Mouse (Mus musculus) forebrain, embryonic 16.5 days (tissue): ENCODE results near the gene Olfr1418. TPM values are rescaled to one million over a fixed set of nuclear protein-coding genes. Genes with fewer than 3 reads are reported as not detected.
"Not testable (repeated sequence)": the region's sequence is repeated elsewhere in the genome, so short reads cannot be mapped to it uniquely, and the experiment has no call there.

Source experiments
- ATAC-seq: fragments of 200-750 bp; cut with Nextera tagmentation; 2 replicates; pipeline ENCODE4 v1.8.0; 2017; ENCODE audit warnings: mild to moderate bottlenecking, moderate library complexity
- H3K27ac ChIP-seq: fragments of 300-500 bp; sonication (generic); 2 replicates; pipeline ENCODE4 v1.5.1; 2014; ENCODE audit warnings: low read length, control low read depth
- H3K27me3 ChIP-seq: fragments of 300-500 bp; sonication (generic); replicated peaks from 2 replicates; pipeline ENCODE4 v1.6.1; 2014; ENCODE audit warnings: low read length; ENCODE audit not compliant: control insufficient read depth, insufficient read depth
- H3K36me3 ChIP-seq: fragments of 300-500 bp; sonication (generic); 2 replicates; pipeline ENCODE4 v1.6.1; 2014; ENCODE audit not compliant: control insufficient read depth, insufficient read depth
- H3K4me1 ChIP-seq: fragments of 300-500 bp; sonication (generic); replicated peaks from 2 replicates; pipeline ENCODE4 v1.6.1; 2014; ENCODE audit warnings: low read length; ENCODE audit not compliant: control insufficient read depth, insufficient read depth
- H3K4me2 ChIP-seq: fragments of 300-500 bp; sonication (generic); 2 replicates; pipeline ENCODE4 v1.6.1; 2014; ENCODE audit warnings: mild to moderate bottlenecking, low read length, control low read depth
- H3K4me3 ChIP-seq: fragments of 300-500 bp; sonication (generic); replicated peaks from 2 replicates; pipeline ENCODE4 v1.5.1; 2014; ENCODE audit warnings: mild to moderate bottlenecking, low read length, control low read depth
- H3K9ac ChIP-seq: fragments of 300-500 bp; sonication (generic); replicated peaks from 2 replicates; pipeline ENCODE4 v1.6.1; 2014; ENCODE audit warnings: low read depth, low read length, control low read depth
- H3K9me3 ChIP-seq: fragments of 300-500 bp; sonication (generic); 2 replicates; pipeline ENCODE4 v1.6.1; 2016; ENCODE audit warnings: low read length; ENCODE audit not compliant: control insufficient read depth
- WGBS: fragments of 180-500 bp; shearing (Covaris S2); extraction: QIAGEN DNeasy Blood & Tissue Kit; methylation state at CpG from one replicate; pipeline ENCODE4 v1.1.7; 2014; 5-methylcytosine and 5-hydroxymethylcytosine counted together
- polyA plus RNA-seq: library from polyadenylated mRNA; unstranded; fragments of >200 nt; fragmentation: Nextera tagmentation; extraction: Ambion mirVana; gene quantifications from 2 replicates; pipeline ENCODE4 v1.2.1, GENCODE M21; 2015

Olfr1418 gene
- polyA plus RNA-seq, result not detected in 2 replicates

DNA sequence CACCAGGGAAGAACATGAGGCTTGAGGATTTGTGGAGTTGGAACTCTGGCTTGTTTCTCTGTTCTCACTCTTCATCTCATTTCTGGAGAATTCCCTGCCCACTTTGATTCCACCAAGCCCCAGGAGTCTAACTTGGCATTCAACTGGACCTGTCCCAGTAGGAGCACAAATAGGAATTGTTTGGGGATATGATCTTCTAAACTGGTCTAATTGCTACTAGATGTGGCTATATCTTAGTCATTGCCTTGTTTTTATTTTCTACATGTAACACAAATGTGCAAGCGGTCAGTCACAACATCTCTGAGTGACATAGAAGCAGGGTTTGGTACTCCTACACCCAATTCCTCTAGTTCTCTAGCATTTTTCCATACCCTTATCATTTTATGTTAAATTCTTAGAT is at the start of gene Olfr1418:
Gene Olfr1418 (minus strand): TSS at position 101 of the 400 bp plus-strand sequence.
- Histone ChIP-seq H3K27ac (no peak within 1 kb of the TSS), H3K4me2 (no peak within 1 kb of the TSS), H3K9me3 (no peaks in the 10 kb centered on the region), H3K27me3 (no peaks in the 10 kb centered on the region), H3K4me3 (no peak within 1 kb of the TSS), H3K9ac (no peak within 1 kb of the TSS), H3K36me3 (no peaks in the 10 kb centered on the region), H3K4me1 (no peaks in the 10 kb centered on the region)
- 97% methylated on average over 1 of the region's 1 CpGs for WGBS
- no peak for ATAC-seq

DNA sequence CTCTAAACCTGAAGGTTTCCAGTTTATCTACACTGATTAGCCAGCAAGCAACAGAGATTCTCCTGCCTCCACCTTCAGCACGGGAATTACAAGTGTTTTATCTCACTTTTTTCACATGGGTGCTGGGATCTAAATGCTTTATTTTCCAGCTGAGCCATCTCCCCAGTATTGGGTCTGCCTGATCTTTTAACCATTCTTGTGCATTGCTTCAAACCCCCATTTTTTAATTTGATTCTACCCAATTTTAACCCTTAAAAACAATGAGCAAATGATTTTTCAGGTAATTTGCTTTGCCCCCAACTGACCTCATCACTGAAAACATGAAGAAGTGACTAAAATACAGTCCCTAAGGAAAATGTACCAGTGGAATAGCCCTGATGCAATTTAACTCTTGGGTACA is 25.4 kb upstream of the Olfr1418 start, which contains the start of gene Olfr1420:
Gene Olfr1420 (plus strand): TSS at position 301 of the 400 bp plus-strand sequence.
- WGBS, result 58% methylated on average over 1 of the region's 1 CpGs

DNA sequence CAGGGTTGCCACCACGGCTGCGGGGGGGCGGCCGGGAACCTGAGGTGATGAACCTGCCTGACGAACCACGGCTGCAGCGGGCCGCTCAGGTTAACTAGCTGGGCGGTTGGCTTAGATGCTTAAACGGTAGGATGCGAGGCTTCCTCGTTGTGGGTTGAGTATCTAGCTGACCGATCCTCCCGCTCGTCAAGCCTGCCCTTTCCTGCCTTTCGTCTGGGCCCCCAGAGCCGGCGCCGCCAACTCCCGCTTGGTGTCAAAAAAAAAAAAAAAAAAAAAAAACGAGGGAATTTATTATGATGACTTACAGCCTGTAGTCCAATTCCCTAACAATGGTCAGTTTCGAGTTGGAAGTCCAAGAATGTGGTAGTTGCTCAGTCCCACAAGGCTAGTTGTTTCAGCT is 17.5 kb upstream of the Olfr1418 start:
- not testable (repeated sequence) for H3K4me1 ChIP-seq, ATAC-seq, H3K4me2 ChIP-seq, H3K27ac ChIP-seq, H3K27me3 ChIP-seq, H3K9me3 ChIP-seq, H3K9ac ChIP-seq, H3K36me3 ChIP-seq, H3K4me3 ChIP-seq
- WGBS, result 69% methylated on average over 22 of the region's 22 CpGs

More for the DNA sequence above, 25.4 kb upstream of the Olfr1418 start, which contains the start of gene Olfr1420:
- Histone ChIP-seq H3K4me3 (no peak within 1 kb of the TSS), H3K9me3 (no peaks in the 10 kb centered on the region), H3K36me3 (no peaks in the 10 kb centered on the region), H3K4me1 (no peaks in the 10 kb centered on the region), H3K9ac (no peak within 1 kb of the TSS), H3K27ac (no peak within 1 kb of the TSS), H3K4me2 (no peak within 1 kb of the TSS), H3K27me3 (no peaks in the 10 kb centered on the region)
- no peak for ATAC-seq

GRCm38 (mm10) chr19:11875006-11875405 is 14.1 kb upstream of the Olfr1418 start, which contains the start of gene Olfr1419:
Gene Olfr1419 (minus strand): TSS chr19:11875106.
- Histone ChIP-seq H3K27me3 (no peaks in the 10 kb centered on the region), H3K9ac (no peak within 1 kb of the TSS), H3K27ac (no peak within 1 kb of the TSS), H3K4me2 (no peak within 1 kb of the TSS), H3K36me3 (no peaks in the 10 kb centered on the region), H3K4me1 (no peaks in the 10 kb centered on the region), H3K4me3 (no peak within 1 kb of the TSS), H3K9me3 (no peaks in the 10 kb centered on the region)
- 52% methylated on average over 1 of the region's 1 CpGs for WGBS
- ATAC-seq, result no peak

DNA sequence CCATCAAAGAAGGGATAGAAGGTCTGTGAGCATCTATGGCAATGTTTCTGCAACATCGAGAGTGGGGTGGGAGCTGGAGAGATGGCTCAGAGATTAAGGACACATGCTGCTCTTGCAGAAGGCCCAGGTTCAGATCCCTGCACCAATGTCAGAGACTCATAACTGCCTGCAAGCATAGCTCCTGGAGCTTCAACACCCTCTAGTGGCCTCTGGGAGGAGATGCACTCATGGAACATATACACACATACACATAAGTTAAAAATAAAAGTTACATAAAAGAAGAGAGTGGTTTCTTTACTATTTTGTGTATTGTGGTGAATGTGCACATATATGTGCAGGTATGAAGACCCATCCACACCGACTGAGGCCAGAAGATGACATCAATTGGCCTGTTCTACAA is 7.0 kb upstream of the Olfr1418 start:
- ATAC-seq, result no peak

GRCm38 (mm10) chr19:11856506-11856905 is 4.4 kb downstream of the Olfr1418 start:
- Histone ChIP-seq H3K36me3 (no peaks in the 10 kb centered on the region), H3K4me1 (no peaks in the 10 kb centered on the region), H3K4me3 (no peak overlapping the region), H3K27me3 (no peaks in the 10 kb centered on the region), H3K27ac (no peak overlapping the region), H3K4me2 (no peak overlapping the region), H3K9me3 (no peaks in the 10 kb centered on the region; the same call in 1 of the 2 replicates), H3K9ac (no peak overlapping the region)
- no peak for ATAC-seq
- 82% methylated on average over 6 of the region's 6 CpGs for WGBS

More for the DNA sequence above, 7.0 kb upstream of the Olfr1418 start:
- H3K9me3 ChIP-seq, result peaks cover 3% of the 10 kb centered on the region; the same call in 1 of the 2 replicates
- WGBS, result 78% methylated on average over 2 of the region's 2 CpGs
- H3K4me1 ChIP-seq, result no peaks in the 10 kb centered on the region
- H3K27me3 ChIP-seq, result no peaks in the 10 kb centered on the region
- H3K9ac ChIP-seq, result no peak overlapping the region
- H3K36me3 ChIP-seq, result no peaks in the 10 kb centered on the region
- H3K4me2 ChIP-seq, result no peak overlapping the region
- H3K4me3 ChIP-seq, result no peak overlapping the region
- no peak overlapping the region for H3K27ac ChIP-seq

DNA sequence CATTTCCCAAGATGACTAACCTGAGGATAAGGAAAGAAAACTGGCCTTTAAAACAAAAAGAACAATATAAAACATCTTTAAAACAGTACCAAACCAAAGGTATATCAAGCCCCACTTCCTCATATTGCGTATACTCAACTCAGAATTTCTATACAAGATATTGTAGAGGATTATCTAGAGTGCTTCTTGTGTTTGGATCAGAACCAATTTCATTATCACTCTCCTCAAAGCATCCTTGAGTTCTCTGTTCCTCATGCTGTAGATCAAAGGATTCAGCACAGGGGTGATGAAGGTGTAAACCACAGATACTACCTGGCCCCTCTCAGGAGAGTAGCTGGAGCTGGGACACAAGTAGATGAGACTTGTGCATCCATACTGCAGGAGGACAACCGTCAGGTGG is 6.0 kb downstream of the Olfr1418 start:
- no peak for ATAC-seq
- Histone ChIP-seq H3K9ac (no peak overlapping the region), H3K36me3 (no peaks in the 10 kb centered on the region), H3K4me2 (no peak overlapping the region), H3K4me3 (no peak overlapping the region), H3K9me3 (no peaks in the 10 kb centered on the region; the same call in 1 of the 2 replicates), H3K27me3 (no peaks in the 10 kb centered on the region), H3K4me1 (no peaks in the 10 kb centered on the region), H3K27ac (no peak overlapping the region)
- 89% methylated on average over 2 of the region's 2 CpGs for WGBS

GRCm38 (mm10) chr19:11852652-11853051 is 8.2 kb downstream of the Olfr1418 start:
- Histone ChIP-seq H3K4me2 (no peak overlapping the region), H3K9me3 (no peaks in the 10 kb centered on the region; the same call in 1 of the 2 replicates), H3K4me3 (no peak overlapping the region), H3K4me1 (no peaks in the 10 kb centered on the region), H3K36me3 (no peaks in the 10 kb centered on the region), H3K27me3 (no peaks in the 10 kb centered on the region), H3K27ac (no peak overlapping the region), H3K9ac (no peak overlapping the region)
- WGBS, result 70% methylated on average over 4 of the region's 4 CpGs
- ATAC-seq, result no peak

GRCm38 (mm10) chr19:11846333-11846732 is 14.5 kb downstream of the Olfr1418 start:
- no peak for ATAC-seq
- no peak overlapping the region for H3K27ac ChIP-seq

GRCm38 (mm10) chr19:11839119-11839518 is 21.7 kb downstream of the Olfr1418 start, which contains the start of gene Olfr1417:
Gene Olfr1417 (minus strand): TSS chr19:11839219.
- WGBS, result 91% methylated on average over 4 of the region's 4 CpGs
- H3K4me2 ChIP-seq, result no peak within 1 kb of the TSS
- H3K9ac ChIP-seq, result no peak within 1 kb of the TSS
- no peaks in the 10 kb centered on the region for H3K36me3 ChIP-seq
- no peaks in the 10 kb centered on the region for H3K4me1 ChIP-seq
- H3K9me3 ChIP-seq, result no peaks in the 10 kb centered on the region
- no peaks in the 10 kb centered on the region for H3K27me3 ChIP-seq
- no peak within 1 kb of the TSS for H3K4me3 ChIP-seq
- H3K27ac ChIP-seq, result no peak within 1 kb of the TSS
- ATAC-seq, result no peak

More at GRCm38 (mm10) chr19:11846333-11846732, 14.5 kb downstream of the Olfr1418 start:
- no peaks in the 10 kb centered on the region for H3K4me1 ChIP-seq
- H3K9ac ChIP-seq, result no peak overlapping the region
- no peaks in the 10 kb centered on the region for H3K9me3 ChIP-seq
- no peak overlapping the region for H3K4me3 ChIP-seq
- H3K36me3 ChIP-seq, result no peaks in the 10 kb centered on the region
- no peak overlapping the region for H3K4me2 ChIP-seq
- 87% methylated on average over 4 of the region's 4 CpGs for WGBS
- no peaks in the 10 kb centered on the region for H3K27me3 ChIP-seq
